Mouse (Mus musculus): ENCODE results near the gene Fgfr1op2.
A peak's percentile ranks its signal among the peaks of the same experiment; 100 is the strongest.

The Fgfr1op2 gene

DNA sequence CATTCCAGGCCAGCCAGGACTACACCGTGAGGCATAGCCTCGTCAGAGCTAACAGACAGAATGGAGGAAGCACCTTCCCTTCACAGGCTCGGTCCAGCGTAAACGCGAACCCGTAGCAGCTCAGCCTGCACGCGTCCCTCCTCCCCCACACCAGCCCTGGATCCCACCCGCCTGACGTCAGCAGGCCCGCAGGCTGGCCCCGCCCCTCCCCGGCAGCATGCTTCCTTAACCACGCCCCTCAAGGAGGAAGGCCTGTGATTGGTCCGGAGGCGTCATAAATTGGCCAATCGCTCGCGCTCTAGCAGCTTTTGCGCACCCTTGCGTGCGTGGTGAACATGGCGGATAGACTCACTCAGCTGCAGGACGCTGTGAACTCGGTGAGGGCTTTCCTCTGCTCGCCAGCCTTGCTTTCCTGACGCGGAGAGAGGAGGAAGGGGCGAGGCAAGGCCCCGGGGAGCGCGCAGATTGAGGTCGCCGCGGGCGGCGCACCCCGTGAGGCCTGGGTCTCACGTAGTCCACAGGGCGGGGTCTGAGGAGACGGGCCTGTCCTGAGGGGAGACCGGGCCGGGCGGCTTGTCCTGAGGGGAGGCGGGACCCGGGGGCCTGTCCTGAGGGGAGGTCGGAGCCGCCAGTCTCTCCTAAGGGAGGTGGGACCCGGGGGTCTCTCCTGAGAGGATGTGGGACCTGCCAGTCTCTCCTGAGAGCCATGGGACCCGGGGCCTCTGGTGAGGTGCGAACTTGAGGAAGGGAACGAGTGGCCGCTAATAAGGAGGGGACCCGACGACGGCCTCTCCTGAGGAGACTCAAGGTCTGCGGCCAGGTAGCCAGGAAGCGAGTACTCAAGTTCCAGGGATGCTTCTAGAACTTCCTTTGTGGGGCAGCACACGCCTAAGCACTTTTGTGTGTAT is 65.5 kb downstream of the Fgfr1op2 start, which contains the start of the genes Med21 and Tm7sf3:
TSS of gene Med21 (plus strand) at position 272 of the 908 bp plus-strand sequence.
TSS of gene Tm7sf3 (minus strand) at position 549 of the 908 bp plus-strand sequence.
- peak; percentile 97 for DNase-seq

DNA sequence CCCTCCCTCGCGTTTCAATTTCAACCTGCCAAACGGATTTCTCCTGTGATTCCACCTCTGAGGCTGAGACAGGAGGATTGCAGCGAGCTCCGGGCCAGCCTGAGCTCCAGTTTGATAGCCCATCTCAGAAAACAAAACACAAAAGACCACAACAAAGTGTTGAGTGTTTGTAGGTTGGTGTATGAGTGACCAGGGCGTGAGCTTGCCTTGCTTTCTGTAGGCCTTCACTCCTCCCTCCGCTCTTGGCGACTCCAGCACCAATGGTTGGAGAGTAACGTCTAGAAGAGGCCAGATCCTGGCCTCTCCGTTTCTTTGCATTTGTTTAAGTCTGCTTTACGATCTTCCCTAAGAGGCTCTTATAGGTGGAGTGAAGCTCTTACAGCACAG is 66.2 kb downstream of the Fgfr1op2 start:
- no peak for DNase-seq
